Mouse (Mus musculus) embryonic fibroblast, embryonic 13.5 days (primary cell): Measurements from ENCODE around the gene Spta1. TPM values are rescaled to one million over a fixed set of nuclear protein-coding genes. Genes with fewer than 3 reads are reported as not detected.
A peak's percentile ranks its signal among the peaks of the same experiment; 100 is the strongest.

Experiments used
- H3K27ac ChIP-seq: 2 replicates; pipeline ENCODE4 v1.5.1; 2012; ENCODE audit warnings: low read length, control low read depth, inconsistent platforms; ENCODE audit not compliant: insufficient read depth
- H3K4me1 ChIP-seq: 2 replicates; pipeline ENCODE4 v1.6.1; 2011; ENCODE audit warnings: low read length; ENCODE audit not compliant: control insufficient read depth, insufficient read depth
- H3K4me3 ChIP-seq: 2 replicates; pipeline ENCODE4 v1.5.1; 2011; ENCODE audit warnings: mild to moderate bottlenecking, control low read depth, low read length; ENCODE audit not compliant: insufficient read depth
- CTCF ChIP-seq: IDR thresholded peaks from 2 replicates; pipeline ENCODE4 v1.5.1; 2011; ENCODE audit warnings: mild to moderate bottlenecking, control low read depth, low read length, moderate library complexity, borderline replicate concordance; ENCODE audit not compliant: insufficient read depth
- POLR2A ChIP-seq: IDR thresholded peaks from 2 replicates; pipeline ENCODE4 v1.6.1; 2011; ENCODE audit warnings: low read depth, mild to moderate bottlenecking, control low read depth, low read length, moderate library complexity
- polyA plus RNA-seq: library from polyadenylated mRNA; stranded (reverse); fragments of >200 nt; gene quantifications from 2 replicates; pipeline ENCODE4 v1.2.4, GENCODE M21; 2011; ENCODE audit warnings: low read depth; ENCODE audit not compliant: missing spikeins, insufficient read length

The Spta1 gene
- 0.32 and 0.37 TPM in 2 replicates for polyA plus RNA-seq

DNA sequence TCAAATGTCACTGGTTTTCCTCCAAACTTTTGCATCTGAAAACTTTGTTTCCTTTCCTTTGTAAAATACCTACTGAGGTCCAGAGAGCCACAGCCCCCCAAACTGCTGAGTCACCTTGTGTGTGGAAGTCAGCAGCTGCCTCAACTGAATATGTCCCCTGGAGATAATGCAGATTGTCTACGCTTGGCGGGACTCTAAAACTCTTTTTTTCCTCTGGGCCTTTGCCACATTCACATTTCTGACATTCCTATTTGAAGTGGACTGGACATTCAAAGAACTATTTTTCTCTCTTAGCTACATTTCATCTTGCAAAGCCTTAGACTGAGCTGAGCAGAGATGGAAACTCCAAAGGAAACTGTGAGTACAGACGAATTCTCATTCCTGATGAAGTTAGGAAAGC, at the start of gene Spta1:
Gene Spta1, plus strand, starts transcription at position 172 of the 400 bp plus-strand sequence.
- Histone ChIP-seq H3K4me1 (peaks cover 3% of the 10 kb centered on the region; the same call in 1 of the 2 replicates), H3K4me3 (no peak within 1 kb of the TSS), H3K27ac (peak within 1 kb of the TSS; percentile 43)
- TF ChIP-seq POLR2A, result no peak
- no peak for TF ChIP-seq CTCF

DNA sequence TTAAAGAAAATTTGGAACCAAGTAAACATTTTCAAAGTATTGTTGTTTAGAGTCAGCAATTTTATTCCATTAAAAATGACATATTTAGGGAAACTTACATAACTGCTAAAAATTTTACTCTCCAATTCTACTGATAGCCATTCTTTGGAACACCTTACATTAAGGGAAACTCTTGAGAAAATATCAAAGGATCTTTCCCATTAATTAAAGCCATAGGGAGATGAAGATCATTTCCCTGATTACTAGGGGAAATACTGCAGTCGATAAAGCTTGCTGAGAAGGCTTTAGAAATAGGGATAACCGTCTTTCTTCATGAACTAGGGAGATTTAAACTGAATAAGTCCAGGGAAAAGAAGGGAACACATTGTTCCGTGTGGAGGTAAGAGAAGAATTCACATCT, 41.4 kb upstream of the Spta1 start, which contains the start of gene Olfr424:
Gene Olfr424, plus strand, starts transcription at position 301 of the 400 bp plus-strand sequence.
- Histone ChIP-seq H3K4me1 (no peaks in the 10 kb centered on the region), H3K27ac (no peak within 1 kb of the TSS), H3K4me3 (no peak within 1 kb of the TSS)
- TF ChIP-seq CTCF (no peak), POLR2A (no peak)

DNA sequence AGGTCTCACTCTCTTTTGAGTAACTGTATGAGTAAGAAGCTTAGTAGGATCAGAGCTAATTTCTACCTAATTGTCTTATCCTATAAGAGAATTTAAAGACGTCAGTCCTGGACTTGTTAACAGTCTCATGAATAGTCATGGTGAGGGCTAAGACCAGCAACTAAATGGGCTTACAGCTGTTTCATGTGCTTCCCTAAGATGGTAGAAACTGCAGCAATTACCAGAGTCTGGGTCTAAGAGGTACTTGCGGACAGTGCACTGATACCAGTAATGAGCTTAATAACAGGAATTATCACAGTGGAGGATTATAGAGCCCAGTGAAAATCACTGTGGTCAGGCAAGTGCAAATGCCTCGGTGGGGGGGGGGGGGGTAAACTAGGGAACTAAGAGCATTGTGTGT, 40.6 kb upstream of the Spta1 start:
- Histone ChIP-seq H3K27ac (no peak overlapping the region), H3K4me3 (no peak overlapping the region), H3K4me1 (no peaks in the 10 kb centered on the region)
- no peak for TF ChIP-seq POLR2A

DNA sequence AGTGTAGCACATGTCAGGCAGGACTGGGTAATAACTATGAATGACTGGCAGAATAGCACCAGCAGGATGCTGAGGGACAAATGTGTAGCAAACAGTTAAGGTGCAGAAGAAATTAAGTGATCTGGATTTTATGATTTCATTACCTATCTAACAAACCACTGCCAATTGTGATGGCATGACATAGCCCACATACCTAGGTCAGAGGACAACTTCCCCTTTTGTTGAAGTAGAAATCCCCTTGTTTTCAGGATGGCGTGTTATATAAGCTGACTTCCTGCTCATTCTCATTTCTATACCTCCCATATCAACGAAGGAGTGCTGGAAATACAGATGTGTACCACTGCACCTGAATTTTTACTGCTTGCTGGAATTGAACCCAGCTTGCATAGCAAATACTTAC, 31.2 kb upstream of the Spta1 start:
- Histone ChIP-seq H3K4me3 (no peak overlapping the region), H3K27ac (no peak overlapping the region), H3K4me1 (no peaks in the 10 kb centered on the region)
- TF ChIP-seq CTCF (no peak), POLR2A (no peak)

DNA sequence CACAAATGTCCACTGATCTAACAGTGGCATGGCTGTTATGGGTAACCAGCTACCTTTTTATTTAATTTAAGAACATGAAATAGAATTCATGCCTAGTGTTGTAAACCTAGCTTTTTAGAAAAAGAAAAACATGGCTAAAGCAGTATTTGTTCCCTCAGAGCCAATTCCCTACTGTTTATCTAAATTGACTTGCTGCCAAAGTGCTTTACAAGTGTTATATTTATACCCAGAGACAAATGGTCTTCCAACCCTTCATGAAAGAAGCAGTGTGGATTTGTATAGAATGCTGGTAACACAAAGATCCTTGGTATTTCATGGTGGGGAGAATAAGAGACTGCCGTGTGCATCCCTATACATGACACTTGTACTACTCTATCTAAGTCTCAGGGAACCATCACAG, 25.9 kb upstream of the Spta1 start:
- TF ChIP-seq POLR2A, result no peak
- no peak for TF ChIP-seq CTCF
- H3K4me3 ChIP-seq, result no peak overlapping the region

DNA sequence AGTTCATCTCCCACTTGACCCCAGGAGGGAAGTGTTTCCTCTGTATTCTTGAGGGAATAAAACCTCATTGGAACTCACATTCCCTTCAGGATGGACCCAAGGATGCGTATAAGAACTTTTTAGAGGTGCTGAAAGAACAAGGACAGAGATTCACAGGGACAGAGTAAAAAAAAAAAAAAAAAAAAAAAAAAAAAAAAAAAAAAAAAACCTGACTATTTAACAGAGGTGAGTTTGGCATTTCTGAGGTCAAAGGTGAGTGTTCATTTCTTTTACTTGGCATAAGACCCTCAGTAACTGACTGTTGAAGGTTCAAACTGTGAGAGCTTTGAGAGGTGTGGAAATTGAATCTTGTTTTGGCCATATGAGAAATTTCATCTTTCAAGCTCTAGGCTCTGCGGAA, 23.3 kb upstream of the Spta1 start:
- no peaks in the 10 kb centered on the region for H3K4me1 ChIP-seq
- no peak for TF ChIP-seq POLR2A
- no peak for TF ChIP-seq CTCF
- no peak overlapping the region for H3K27ac ChIP-seq
- no peak overlapping the region for H3K4me3 ChIP-seq

More for the DNA sequence above, 25.9 kb upstream of the Spta1 start:
- no peak overlapping the region for H3K27ac ChIP-seq
- no peaks in the 10 kb centered on the region for H3K4me1 ChIP-seq

DNA sequence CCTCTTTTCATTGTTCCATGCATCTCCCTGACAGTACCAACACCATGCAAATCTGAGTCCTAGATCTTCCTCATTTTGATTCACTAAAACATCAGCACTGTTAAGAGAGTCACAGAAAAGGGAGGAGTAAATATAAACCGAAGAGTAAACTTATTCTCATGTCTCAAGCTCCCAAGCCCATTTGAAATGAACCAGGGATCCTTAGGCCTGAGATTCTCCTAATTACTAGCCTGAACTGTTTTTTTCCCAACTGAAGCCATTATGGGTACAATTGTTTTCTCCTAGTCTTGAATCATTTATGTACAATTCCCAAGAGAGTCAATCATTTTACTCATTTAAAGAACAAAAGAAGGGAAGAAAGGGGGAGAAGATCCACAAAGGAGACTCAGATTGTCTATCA, 17.2 kb upstream of the Spta1 start, which contains the start of gene Olfr420:
Gene Olfr420, plus strand, starts transcription at position 301 of the 400 bp plus-strand sequence.
- Histone ChIP-seq H3K4me1 (no peaks in the 10 kb centered on the region), H3K27ac (no peak within 1 kb of the TSS), H3K4me3 (no peak within 1 kb of the TSS)
- TF ChIP-seq POLR2A (no peak), CTCF (no peak)

DNA sequence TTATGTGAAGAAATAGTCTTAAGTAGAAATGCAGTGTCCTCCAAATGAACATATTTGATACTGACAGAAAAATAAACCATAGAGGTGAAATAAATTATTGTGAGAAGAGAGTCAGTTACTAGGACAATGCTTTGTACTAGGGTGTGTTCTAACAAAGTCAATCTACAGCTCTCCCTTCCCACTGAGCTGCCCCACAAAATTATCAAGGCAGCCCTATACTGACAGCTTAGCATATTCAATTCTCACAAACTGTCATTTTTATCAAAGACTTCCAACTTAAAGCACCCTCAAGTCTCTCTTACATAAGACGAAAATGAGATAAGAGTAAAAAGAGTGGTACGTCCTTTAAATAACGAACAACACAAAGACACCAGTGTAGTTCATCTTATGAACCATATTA, 15.0 kb upstream of the Spta1 start:
- Histone ChIP-seq H3K4me1 (no peaks in the 10 kb centered on the region), H3K27ac (no peak overlapping the region), H3K4me3 (no peak overlapping the region)
- TF ChIP-seq POLR2A, result no peak
- no peak for TF ChIP-seq CTCF

DNA sequence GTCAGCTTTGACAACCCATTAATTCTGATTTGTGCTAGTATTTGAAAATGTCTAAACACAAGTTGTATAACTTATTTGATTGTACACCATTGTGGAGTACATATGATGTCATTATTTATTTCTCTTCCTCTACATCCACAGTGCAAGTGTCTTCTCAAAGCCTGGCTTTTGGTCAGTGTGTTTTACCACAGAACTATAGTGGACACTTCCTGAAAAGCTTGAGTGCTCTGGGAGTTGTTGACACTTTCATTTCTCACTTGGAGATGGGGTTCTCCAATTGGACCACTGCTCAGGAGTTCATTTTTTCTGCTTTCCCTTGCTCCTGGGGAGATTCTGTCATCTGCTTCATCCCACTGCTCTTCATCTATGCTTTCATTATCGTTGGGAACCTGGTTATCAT, 14.1 kb upstream of the Spta1 start:
- Histone ChIP-seq H3K4me3 (no peak overlapping the region), H3K4me1 (no peaks in the 10 kb centered on the region), H3K27ac (no peak overlapping the region)
- TF ChIP-seq POLR2A, result no peak

DNA sequence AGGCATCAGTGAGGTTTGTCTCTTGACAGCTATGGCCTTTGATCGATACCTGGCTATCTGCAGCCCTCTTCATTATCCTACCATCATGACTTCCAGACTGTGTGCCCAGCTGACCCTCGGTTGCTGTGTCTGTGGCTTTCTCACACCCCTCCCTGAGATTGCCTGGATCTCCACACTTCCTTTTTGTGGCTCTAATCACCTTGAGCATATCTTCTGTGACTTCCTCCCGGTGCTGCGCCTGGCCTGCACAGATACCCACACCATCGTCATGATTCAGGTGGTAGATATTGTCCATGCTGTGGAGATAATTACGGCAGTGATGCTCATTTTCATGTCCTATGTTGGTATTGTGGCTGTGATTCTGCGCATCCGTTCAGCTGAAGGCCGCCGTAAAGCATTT, 13.5 kb upstream of the Spta1 start:
- TF ChIP-seq CTCF, result no peak
- no peak for TF ChIP-seq POLR2A
- H3K4me3 ChIP-seq, result no peak overlapping the region
- H3K4me1 ChIP-seq, result no peaks in the 10 kb centered on the region
- no peak overlapping the region for H3K27ac ChIP-seq

DNA sequence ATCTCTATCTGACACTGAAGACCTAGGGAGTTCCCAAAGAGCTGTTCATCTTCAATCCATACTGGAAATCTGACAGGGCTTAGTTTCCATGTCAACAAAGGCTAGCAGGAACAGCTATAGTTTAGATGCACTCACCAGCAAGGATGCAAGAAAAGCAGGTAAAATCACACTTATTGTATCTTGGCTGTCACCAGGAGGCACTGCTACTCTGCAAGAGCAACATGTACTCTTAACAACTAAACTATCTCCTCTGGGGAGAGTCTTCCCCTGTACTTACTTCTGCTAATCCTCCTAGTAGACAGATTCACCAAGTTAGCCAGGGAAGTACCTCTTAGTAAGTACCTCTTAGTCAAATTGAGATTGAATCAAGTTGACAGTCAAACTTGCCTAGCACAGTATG, 3.6 kb upstream of the Spta1 start:
- H3K4me3 ChIP-seq, result no peak overlapping the region
- peaks cover 3% of the 10 kb centered on the region; the same call in 1 of the 2 replicates for H3K4me1 ChIP-seq
- H3K27ac ChIP-seq, result no peak overlapping the region
- TF ChIP-seq CTCF, result no peak
- TF ChIP-seq POLR2A, result no peak
